Mouse (Mus musculus): ENCODE data around the gene Cish. TPM values are rescaled to one million over a fixed set of nuclear protein-coding genes. Genes with fewer than 3 reads are reported as not detected.

Gene Cish
- polyA plus RNA-seq, 1 experiment from 2014 or later, result 4.9 TPM

Other genes with a start within 250 kb of the Cish start
- 9.1 and 12.9 TPM in 2 replicates for gene Dock3, start 64.1 kb upstream of the Cish start, polyA plus RNA-seq (2014; fragmentation: Nextera tagmentation; extraction: Ambion mirVana)
- 1.4 and 1.9 TPM in 2 replicates for gene Mapkapk3, start 6.1 kb upstream of the Cish start, polyA plus RNA-seq (2014; fragmentation: Nextera tagmentation; extraction: Ambion mirVana)
- gene Hemk1, start 42.3 kb downstream of the Cish start, polyA plus RNA-seq (2014; fragmentation: Nextera tagmentation; extraction: Ambion mirVana), result 14.0 and 15.7 TPM in 2 replicates
- gene 6430571L13Rik, start 44.6 kb downstream of the Cish start, polyA plus RNA-seq (2014; fragmentation: Nextera tagmentation; extraction: Ambion mirVana), result 2.0 and 2.3 TPM in 2 replicates
- gene Cacna2d2, start 103.6 kb downstream of the Cish start, polyA plus RNA-seq (2014; fragmentation: Nextera tagmentation; extraction: Ambion mirVana), result 4.2 and 4.3 TPM in 2 replicates
- gene Tmem115, start 237.9 kb downstream of the Cish start, polyA plus RNA-seq (2014; fragmentation: Nextera tagmentation; extraction: Ambion mirVana), result 44.4 and 53.4 TPM in 2 replicates
- gene Cyb561d2, start 246.2 kb downstream of the Cish start, polyA plus RNA-seq (2014; fragmentation: Nextera tagmentation; extraction: Ambion mirVana), result 33.1 and 38.0 TPM in 2 replicates
- gene Nprl2, start 246.2 kb downstream of the Cish start, polyA plus RNA-seq (2014; fragmentation: Nextera tagmentation; extraction: Ambion mirVana), result 83.2 and 83.8 TPM in 2 replicates

Data from forebrain, embryonic 14.5 days (tissue).